Mouse (Mus musculus): ENCODE results near the gene L3mbtl1.

The L3mbtl1 gene

GRCm38 (mm10) chr2:162999744-163000143 is 56.5 kb downstream of the L3mbtl1 start:
- DNase-seq, result peak; percentile 34

- DNase-seq, result no peak
Observed at GRCm38 (mm10) chr2:163001071-163001470, 57.8 kb downstream of the L3mbtl1 start.

- DNase-seq, result no peak
Observed at GRCm38 (mm10) chr2:163007299-163007698, 64.0 kb downstream of the L3mbtl1 start.

GRCm38 (mm10) chr2:163016916-163017743 is 73.9 kb downstream of the L3mbtl1 start, which contains the start of gene Ift52:
Gene Ift52, plus strand, starts transcription at chr2:163017354.
- peak; percentile 93 for DNase-seq

Data from right cerebral cortex, postnatal 14 days (tissue).